Mouse (Mus musculus): ENCODE results near the gene Ppp2r5a. TPM values are rescaled to one million over a fixed set of nuclear protein-coding genes. Genes with fewer than 3 reads are reported as not detected.
A peak's percentile ranks its signal among the peaks of the same experiment; 100 is the strongest.
"Not testable (repeated sequence)": the region's sequence is repeated elsewhere in the genome, so short reads cannot be mapped to it uniquely, and the experiment has no call there.

Ppp2r5a gene
- total RNA-seq, 2 experiments from 2014 or later: 65.0 to 80.1 TPM

DNA sequence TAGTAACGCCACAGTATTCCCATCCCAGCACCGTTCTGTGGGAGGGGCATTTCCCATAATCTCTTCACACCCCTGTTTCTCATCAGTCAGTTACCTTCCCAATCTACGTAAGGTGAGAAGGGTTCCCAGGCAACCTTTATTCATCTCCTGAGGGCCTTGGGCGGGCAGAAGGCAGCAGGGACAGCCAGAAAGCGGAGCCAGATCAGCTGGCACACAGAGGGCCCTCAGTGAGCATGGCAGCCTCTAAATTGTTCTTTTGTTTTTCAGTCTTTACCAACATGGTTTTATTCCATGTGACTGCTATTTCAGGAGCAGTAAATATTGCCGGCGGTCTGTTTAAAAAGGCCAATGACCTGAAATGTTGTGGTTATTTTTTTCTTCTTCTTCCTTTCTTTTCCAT, 27.0 kb upstream of the Ppp2r5a start:
- no peak for TF ChIP-seq CTCF (IDR thresholded peaks at IDR 0.05)

DNA sequence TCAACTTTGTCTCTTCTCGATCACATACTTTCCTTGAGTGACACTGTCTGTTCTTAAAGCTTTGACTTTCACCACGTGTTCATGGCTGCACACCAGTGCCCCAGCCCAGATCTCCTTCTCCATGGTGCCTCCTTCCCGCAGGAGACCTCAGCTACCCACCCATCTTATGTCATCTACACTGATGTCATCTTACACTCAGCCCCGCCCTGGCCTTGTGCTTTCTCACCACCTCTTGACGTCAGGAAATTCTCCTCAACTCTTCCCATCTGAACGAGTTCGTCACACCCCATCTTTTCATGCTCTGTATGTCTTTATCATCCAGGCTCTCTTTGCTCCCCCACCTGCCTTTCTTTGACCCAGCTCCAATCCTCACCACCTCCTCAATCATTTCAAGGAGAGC, 22.8 kb upstream of the Ppp2r5a start:
- H3K27ac ChIP-seq: no peak overlapping the region
- TF ChIP-seq CTCF (IDR thresholded peaks at IDR 0.05): no peak
- intact Hi-C loops (cut with DNase I): no loop called here
- DNase-seq: no peak
- H3K4me3 ChIP-seq: no peak overlapping the region

More for the DNA sequence above, 27.0 kb upstream of the Ppp2r5a start:
- Histone ChIP-seq H3K27ac (no peak overlapping the region), H3K4me3 (no peak overlapping the region)
- intact Hi-C loops (cut with DNase I): no loop called here
- DNase-seq: no peak

DNA sequence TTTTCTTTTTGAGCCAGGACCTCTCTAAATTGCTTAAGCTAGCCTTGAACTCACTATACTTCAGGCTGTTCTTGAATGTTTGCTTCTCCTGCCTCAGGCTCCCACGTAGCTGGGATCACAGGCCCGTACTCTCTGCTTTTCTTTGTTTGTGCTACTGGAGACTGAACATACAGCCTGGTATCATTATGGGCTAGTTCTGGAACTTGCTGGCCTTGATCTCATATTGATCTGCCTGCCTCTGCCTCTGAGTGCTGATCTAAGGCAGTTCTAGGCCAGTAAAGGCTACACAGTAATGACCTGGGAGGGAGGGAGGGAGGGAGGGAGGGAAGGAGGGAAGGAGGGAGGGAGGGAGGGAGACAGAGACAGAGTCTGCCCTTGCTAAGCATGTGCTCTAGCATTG, 20.1 kb upstream of the Ppp2r5a start:
- DNase-seq: no peak
- TF ChIP-seq CTCF (IDR thresholded peaks at IDR 0.05): no peak
- intact Hi-C loops (cut with DNase I): no loop called here
- H3K4me3 ChIP-seq: no peak overlapping the region
- H3K27ac ChIP-seq: no peak overlapping the region

DNA sequence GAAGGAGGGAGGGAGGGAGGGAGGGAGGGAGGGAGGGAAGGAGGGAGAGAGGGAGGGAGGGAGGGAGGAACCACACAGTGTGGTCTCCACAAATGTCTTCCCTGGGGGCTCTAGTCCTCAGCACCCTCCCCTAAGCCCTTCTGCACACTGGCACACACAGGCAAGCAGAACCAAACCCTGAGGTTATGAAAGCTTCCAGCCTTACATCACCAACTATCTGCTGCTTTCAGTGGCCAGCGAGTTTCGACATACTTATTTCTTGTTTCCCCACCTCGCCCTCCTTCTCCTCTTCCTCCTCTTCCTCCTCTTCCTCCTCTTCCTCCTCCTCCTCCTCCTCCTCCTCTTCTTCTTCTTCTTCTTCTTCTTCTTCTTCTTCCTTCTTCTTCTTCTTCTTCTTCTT, 19.6 kb upstream of the Ppp2r5a start:
- H3K27ac ChIP-seq: not testable (repeated sequence)

DNA sequence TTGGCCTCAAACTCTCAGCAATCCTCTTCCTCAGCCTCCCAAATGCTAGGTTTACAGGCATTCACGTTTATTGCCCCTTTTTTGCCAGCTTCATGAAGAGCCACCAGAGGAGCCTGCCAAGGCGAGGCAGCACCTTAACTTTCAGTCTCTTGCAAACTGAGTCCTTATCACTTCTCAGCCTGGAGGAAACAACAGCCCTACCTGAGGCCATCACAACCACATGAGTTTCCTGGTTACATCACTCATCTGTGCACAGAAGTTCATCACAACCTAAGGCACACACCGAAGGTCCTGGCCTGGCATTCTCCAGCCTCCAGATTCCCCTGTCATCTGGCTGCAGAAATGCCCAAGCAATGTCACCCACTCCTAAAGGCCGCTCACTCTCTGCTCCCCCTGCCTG, 19.1 kb upstream of the Ppp2r5a start:
- intact Hi-C loops (cut with DNase I): no loop called here
- Histone ChIP-seq H3K4me3 (no peak overlapping the region), H3K27ac (peak overlapping the region; percentile 61)
- no peak for TF ChIP-seq CTCF (IDR thresholded peaks at IDR 0.05)
- DNase-seq: no peak

More for the DNA sequence above, 19.6 kb upstream of the Ppp2r5a start:
- DNase-seq; H3K4me3 ChIP-seq; intact Hi-C loops (cut with DNase I): not testable (repeated sequence)

DNA sequence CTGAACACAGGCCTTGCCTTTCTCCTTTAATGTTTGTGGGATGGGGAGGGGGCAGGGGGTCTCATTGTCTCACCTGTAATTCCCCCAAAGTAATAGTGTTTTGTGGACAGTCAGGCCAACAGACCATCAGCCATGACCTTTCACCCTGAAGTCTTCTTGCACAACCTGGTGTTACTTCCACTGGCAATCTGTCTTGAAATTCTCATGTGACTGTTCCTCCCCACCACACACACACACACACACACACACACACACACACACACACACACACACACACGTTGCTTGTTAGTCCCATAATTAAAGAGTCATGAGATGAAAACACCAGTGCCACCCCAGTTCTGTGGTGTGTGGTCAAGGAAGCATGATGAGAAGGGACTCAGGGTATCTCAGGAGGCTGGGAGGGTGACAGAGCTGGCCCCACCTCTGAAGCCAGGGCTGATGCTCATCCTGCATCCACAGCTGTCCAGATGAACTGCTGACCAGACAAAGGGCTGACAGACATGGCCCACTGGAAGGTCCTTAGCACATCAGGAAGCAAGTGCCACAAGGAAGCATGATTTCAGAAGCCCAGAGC, 18.4 kb upstream of the Ppp2r5a start:
- H3K27ac ChIP-seq: peak overlapping the region; percentile 89

DNA sequence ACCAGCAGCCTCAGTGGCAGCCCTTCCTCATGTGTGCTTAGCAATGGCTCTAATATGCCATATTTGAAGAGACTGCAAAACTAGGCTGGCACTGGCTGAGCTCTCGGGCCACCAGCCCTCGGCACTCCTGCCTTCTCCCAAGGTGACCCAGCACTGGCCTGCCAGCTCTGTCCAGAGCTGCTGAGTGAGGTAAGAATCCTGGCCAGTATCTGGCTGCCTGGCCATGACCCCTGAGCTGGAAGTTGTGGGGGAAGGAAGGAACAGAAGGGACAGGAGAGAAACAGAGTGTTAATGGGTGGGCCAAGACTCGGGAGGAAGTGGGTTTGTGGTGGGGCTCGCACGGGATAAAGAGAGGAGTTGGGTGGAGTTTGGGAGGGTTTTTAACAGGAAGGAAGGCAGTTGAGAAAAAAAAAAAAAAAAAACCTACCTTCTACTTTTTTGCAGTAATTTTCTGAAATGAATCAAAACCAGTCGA, 17.9 kb upstream of the Ppp2r5a start:
- intact Hi-C loops (cut with DNase I): loop anchor here (2.0 kb wide), 1 partner anchor 38 kb away; no protein-coding TSS in a partner anchor
- Histone ChIP-seq H3K4me3 (peak overlapping the region; percentile 3), H3K27ac (peak overlapping the region; percentile 89)
- DNase-seq: peak; percentile 88
- no peak for TF ChIP-seq CTCF (IDR thresholded peaks at IDR 0.05)

More for the DNA sequence above, 18.4 kb upstream of the Ppp2r5a start:
- H3K4me3 ChIP-seq: no peak overlapping the region
- TF ChIP-seq CTCF (IDR thresholded peaks at IDR 0.05): no peak
- intact Hi-C loops (cut with DNase I): loop anchor here (2.0 kb wide), 1 partner anchor 37 kb away; no protein-coding TSS in a partner anchor
- DNase-seq: no peak

DNA sequence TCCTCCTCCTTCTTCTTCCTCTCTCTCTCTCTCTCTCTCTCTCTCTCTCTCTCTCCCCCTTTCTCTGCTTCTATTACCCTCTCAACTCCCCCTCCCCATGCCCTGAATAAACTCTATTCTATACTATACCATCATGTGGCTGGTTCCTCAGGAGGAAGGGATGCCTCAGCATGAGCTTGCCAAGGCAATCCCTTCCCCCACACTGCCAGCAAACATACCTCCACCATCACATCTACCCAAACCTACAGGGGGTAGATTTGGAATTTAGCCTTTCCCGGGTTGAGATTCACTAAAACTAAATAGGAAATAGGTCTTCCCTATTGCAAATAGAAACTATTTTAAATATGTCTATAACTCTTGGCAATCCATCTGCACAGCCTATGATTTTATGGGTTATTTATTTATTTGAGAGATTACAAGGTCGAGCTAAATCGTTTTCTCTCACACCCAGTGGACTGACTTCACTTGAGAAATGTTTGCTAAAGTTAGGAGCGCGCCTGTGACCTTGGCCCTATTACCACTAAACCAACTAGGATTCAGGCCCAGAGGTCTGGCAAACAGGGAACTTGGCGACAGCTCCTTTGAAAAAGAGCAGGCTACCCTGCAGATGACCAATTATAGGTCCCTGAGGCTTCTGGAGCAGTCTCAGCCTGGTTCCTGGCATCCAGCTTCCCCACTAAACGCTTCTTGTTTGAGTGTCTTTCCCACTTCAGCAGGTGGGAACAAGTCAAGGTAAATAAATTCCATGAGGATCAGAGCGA, 17.1 kb upstream of the Ppp2r5a start:
- intact Hi-C loops (cut with DNase I): loop anchor here (2.0 kb wide), 2 partner anchors 21 to 39 kb away; no protein-coding TSS in a partner anchor
- H3K4me3 ChIP-seq: peak overlapping the region; percentile 3
- H3K27ac ChIP-seq: peak overlapping the region; percentile 89
- DNase-seq: peak; percentile 80
- TF ChIP-seq CTCF (IDR thresholded peaks at IDR 0.05): no peak

DNA sequence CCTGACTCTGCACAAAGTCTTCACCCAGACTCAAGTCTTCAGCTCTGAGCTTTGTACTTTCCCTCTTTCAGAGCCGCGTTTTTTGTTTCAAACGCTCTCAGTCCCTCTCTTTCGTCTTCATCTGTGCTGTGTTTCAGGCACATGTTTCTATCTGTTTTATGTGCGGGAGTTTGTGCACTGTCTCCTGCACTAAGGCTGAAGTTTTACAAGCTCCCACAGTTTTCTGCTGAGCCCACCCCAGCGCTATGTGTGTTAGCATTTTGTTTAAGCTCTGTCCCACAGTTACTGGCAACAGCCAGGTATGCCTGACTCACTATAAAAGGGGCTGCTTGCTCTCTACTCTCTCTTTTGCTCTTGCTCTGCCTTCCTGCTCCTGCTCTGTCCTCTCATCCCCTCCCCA, 16.3 kb upstream of the Ppp2r5a start:
- DNase-seq: no peak
- peak overlapping the region; percentile 41; the same call in 1 of the 2 replicates for H3K27ac ChIP-seq
- intact Hi-C loops (cut with DNase I): loop anchor here (2.0 kb wide), 1 partner anchor 21 kb away; no protein-coding TSS in a partner anchor
- no peak overlapping the region for H3K4me3 ChIP-seq
- TF ChIP-seq CTCF (IDR thresholded peaks at IDR 0.05): no peak

DNA sequence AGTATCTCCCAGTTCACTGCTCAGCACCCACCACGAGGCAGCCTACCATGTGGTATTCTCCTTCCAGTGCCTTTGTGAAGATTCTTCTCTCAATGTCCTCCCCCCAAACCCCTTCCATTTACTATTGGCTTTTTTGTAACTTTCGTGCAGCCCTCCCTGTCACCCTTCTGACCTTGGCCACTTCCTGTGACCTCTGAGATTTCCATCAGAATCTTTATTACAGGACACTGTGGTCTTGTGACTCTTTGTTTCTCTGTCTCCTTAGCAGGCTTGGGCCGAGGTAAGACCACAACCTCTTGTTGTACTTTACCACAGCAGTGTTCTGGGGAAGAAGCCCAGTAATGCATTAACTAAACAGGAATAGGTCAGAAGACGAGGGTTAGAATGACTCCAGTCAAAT, 15.9 kb upstream of the Ppp2r5a start:
- no peak for DNase-seq
- intact Hi-C loops (cut with DNase I): loop anchor here (2.0 kb wide), 1 partner anchor 20 kb away; no protein-coding TSS in a partner anchor
- Histone ChIP-seq H3K27ac (peak overlapping the region; percentile 41; the same call in 1 of the 2 replicates), H3K4me3 (no peak overlapping the region)
- TF ChIP-seq CTCF (IDR thresholded peaks at IDR 0.05): no peak

DNA sequence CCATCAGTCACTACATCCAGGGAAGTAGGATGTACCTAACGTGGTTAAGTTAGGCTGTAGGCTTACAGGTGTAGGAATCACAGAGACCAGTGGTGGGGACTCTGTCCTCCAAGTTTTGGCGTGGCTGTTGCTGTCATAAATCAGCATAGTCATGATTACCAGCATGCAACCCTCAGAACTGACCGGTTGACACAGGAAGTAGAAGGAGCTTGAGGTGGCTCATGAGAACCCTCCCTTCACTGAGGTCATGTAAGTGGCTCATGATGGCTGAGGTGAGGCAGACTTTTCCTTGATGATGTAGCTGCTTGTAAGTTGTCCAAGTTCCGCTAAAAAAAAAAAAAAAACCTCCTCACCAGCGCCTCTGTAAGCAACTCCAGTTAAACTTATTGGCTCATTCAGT, 14.0 kb upstream of the Ppp2r5a start:
- intact Hi-C loops (cut with DNase I): no loop called here
- DNase-seq: no peak
- no peak for TF ChIP-seq CTCF (IDR thresholded peaks at IDR 0.05)
- H3K4me3 ChIP-seq: no peak overlapping the region
- H3K27ac ChIP-seq: 0 out of 2 replicates have a peak overlapping the region, but pooled peaks have one; percentile 0

DNA sequence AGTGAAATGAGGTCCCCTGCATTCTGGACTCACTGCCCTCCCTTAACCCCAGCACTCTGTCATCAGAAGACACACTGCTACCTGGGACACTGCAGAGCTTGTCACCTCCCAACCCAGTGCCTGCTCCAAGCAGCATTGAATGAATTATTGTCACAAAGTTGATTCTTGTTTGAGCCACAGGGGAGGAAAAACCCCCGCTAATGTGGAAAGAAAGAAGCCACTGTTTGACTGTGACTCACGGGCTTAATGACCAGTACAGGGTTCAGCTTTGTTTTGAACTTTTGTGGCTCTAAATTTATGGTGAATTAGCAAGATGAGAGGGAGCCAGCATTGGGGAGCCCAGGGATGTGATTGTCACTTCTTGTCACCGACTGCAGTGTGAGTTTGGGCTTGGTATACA, 13.5 kb upstream of the Ppp2r5a start:
- intact Hi-C loops (cut with DNase I): no loop called here
- no peak for TF ChIP-seq CTCF (IDR thresholded peaks at IDR 0.05)
- no peak for DNase-seq
- H3K4me3 ChIP-seq: no peak overlapping the region
- 0 out of 2 replicates have a peak overlapping the region, but pooled peaks have one; percentile 0 for H3K27ac ChIP-seq

DNA sequence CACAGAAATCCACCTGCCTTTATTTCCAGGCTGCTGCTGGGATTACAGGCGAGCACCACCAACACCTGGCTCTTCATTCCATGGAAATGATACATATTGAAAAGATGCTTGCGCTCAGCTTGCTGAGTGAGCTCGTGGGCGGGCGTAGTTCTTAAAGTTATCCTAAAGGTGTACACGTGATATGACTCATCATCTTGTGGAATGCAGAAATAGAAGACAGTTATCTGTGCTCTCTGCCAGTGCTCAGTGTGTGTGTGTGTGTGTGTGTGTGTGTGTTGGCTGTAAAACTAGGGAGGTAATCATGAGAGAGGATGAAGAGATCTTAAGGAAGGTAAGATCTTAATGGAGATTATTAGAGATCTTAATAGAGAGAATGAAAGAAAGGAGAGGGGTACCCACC, 11.4 kb upstream of the Ppp2r5a start:
- no peak overlapping the region for H3K4me3 ChIP-seq
- H3K27ac ChIP-seq: no peak overlapping the region
- intact Hi-C loops (cut with DNase I): no loop called here
- no peak for TF ChIP-seq CTCF (IDR thresholded peaks at IDR 0.05)
- no peak for DNase-seq

All from gastrocnemius, adult 2 months (tissue).